ENCODE assay signal across 8 mouse cellular contexts in the genomic region with DNA sequence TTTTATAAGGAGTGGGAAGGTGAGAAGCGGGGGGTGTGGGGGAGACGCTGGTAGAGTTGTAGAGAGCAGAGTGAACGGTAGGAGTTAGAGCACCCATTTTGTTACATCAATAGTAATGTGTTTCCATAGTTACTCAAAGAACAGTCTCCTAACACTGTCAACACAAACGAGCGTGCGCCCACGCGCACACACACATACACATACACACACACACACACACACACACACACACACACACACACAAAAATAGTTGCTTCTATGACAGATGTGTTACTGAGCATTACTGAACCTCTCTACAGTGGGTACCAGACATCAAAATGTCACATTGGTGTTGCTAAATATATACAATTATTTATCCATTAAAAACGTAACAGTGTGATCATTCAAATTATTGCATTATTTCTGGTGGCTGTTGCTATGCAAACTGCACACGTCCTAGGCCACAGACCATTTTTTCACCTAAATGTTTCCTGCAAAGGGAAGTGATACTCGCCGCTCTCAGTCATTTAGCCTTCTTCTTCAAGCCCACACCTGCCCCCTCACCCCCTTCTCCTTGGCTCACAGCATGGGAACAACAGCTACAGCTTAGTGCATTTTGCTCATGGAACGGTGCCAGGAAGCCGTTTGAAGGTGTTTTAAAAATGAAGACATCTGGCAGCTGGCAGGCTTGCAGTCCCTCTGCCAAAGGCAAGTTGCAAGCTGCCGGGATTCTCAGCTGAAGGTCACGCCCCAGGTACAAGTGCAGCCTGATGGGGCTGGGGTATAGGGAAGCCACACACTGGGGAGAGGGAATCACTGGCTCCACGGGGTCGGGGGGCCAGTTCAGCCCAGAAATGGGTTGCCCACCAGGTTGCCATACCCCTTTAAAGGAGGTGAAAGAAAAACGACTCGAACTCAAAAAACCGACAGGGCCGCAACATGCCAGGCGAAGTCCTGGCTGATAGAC.
DNase-seq lines count a peak whose midpoint lies in the region; ATAC-seq lines count a peak whose summit lies in the region.
"Had no signal": no experiment of that assay in that cellular context is flagged by ENCODE, and none has a peak within 500 bp of the region (broad histone marks: within the 10 kb centered on the region; RNA-seq: fewer than 3 reads in every experiment).

No protein-coding gene starts in this region.

- H3K27ac ChIP-seq in limb, embryonic 10.5 days, result no peak overlapping the region
- H3K27ac ChIP-seq in neural tube, embryonic 14.5 days (ENCODE audit: low read depth, low read length), result no peak overlapping the region; the same call in 1 of the 2 replicates
- H3K27ac ChIP-seq: liver, embryonic 15.5 days had no signal

- peak; percentile 65; the same call in 1 of the 2 replicates for ATAC-seq in neural tube, embryonic 14.5 days (ENCODE audit: low read depth)
- ATAC-seq in erythroid progenitor cell, adult 5-6 weeks (replicated peaks; ENCODE audit: low FRiP score, poor library complexity, severe bottlenecking), result no peak

- H3K4me1 ChIP-seq in limb, embryonic 10.5 days, result peaks cover 6% of the 10 kb centered on the region
- H3K4me1 ChIP-seq in neural tube, embryonic 14.5 days (ENCODE audit: control insufficient read depth, insufficient read depth, low read length), result peaks cover 5% of the 10 kb centered on the region; the same call in 1 of the 2 replicates
- H3K4me1 ChIP-seq: liver, embryonic 15.5 days had no signal

- H3K9ac ChIP-seq in neural tube, embryonic 14.5 days (replicated peaks; ENCODE audit: low read depth, low read length), result 0 out of 2 replicates have a peak overlapping the region, but pooled peaks have one; percentile 11
- H3K9ac ChIP-seq: liver, embryonic 15.5 days had no signal

- H3K9me3 ChIP-seq in limb, embryonic 10.5 days (replicated peaks), result no peaks in the 10 kb centered on the region
- no peaks in the 10 kb centered on the region for H3K9me3 ChIP-seq in neural tube, embryonic 14.5 days (ENCODE audit: control insufficient read depth, low read length)
- H3K9me3 ChIP-seq: liver, embryonic 15.5 days had no signal

- DNase-seq in ovary, postnatal 14 days (ENCODE audit: low spot score), result peak; percentile 15
- no peak for DNase-seq in ovary, postnatal 10 days (ENCODE audit: low spot score)
- DNase-seq in forelimb bud, embryonic 11.5 days (ENCODE audit: low read depth, low spot score), result peak; percentile 65
- DNase-seq in limb, embryonic 10.5 days (ENCODE audit: low spot score), result peak; percentile 37
- DNase-seq in c-Kit-positive CD71-positive TER-119-positive erythroid progenitor cells, embryonic 14.5 days (ENCODE audit: low spot score), result no peak

- H3K4me3 ChIP-seq in limb, embryonic 10.5 days, result no peak overlapping the region
- no peak overlapping the region for H3K4me3 ChIP-seq in neural tube, embryonic 14.5 days (ENCODE audit: low read depth, low read length)
- H3K4me3 ChIP-seq: liver, embryonic 15.5 days had no signal

- no peaks in the 10 kb centered on the region for H3K36me3 ChIP-seq in limb, embryonic 10.5 days
- H3K36me3 ChIP-seq in neural tube, embryonic 14.5 days (ENCODE audit: control insufficient read depth, insufficient read depth, low read length), result no peaks in the 10 kb centered on the region
- H3K36me3 ChIP-seq: liver, embryonic 15.5 days had no signal

- WGBS in limb, embryonic 10.5 days, result 78% methylated on average over 23 of the region's 23 CpGs
- WGBS in neural tube, embryonic 14.5 days, result 55% methylated on average over 23 of the region's 23 CpGs

- H3K4me2 ChIP-seq in neural tube, embryonic 14.5 days (ENCODE audit: low read depth, low read length), result peak overlapping the region; percentile 16; the same call in 1 of the 2 replicates
- H3K4me2 ChIP-seq: liver, embryonic 15.5 days had no signal

- H3K27me3 ChIP-seq in limb, embryonic 10.5 days (ENCODE audit: low read depth, poor library complexity, severe bottlenecking), result no peaks in the 10 kb centered on the region
- H3K27me3 ChIP-seq in neural tube, embryonic 14.5 days (ENCODE audit: control insufficient read depth, insufficient read depth, low read length), result no peaks in the 10 kb centered on the region
- H3K27me3 ChIP-seq: liver, embryonic 15.5 days had no signal

Comparison
In these comparisons a context has a peak if more than half of its experiments do, and no peak if none do; other contexts are left out.
1. DNase-seq: peak in ovary, postnatal 14 days (single experiment), forelimb bud, embryonic 11.5 days (single experiment) and limb, embryonic 10.5 days (single experiment); none in ovary, postnatal 10 days (single experiment) and c-Kit-positive CD71-positive TER-119-positive erythroid progenitor cells, embryonic 14.5 days (single experiment).